Mouse (Mus musculus) MEL (cell line): Measurements from ENCODE around the gene Crybg3. TPM values are rescaled to one million over a fixed set of nuclear protein-coding genes. Genes with fewer than 3 reads are reported as not detected.

Experiments
- DNase-seq: peaks from one replicate; pipeline ENCODE4 v3.0.0; 2011; ENCODE audit warnings: low read depth, low spot score
- H3K27ac ChIP-seq: 2 replicates; pipeline ENCODE4 v1.5.1; 2012; ENCODE audit warnings: low read depth, mild to moderate bottlenecking, control low read depth, low read length, moderate library complexity; ENCODE audit not compliant: control insufficient read depth
- H3K27me3 ChIP-seq, 2 experiments: fragments of 150-350 bp in 1 of 2; sonication (generic) in 1 of 2; 2 replicates each; pipeline ENCODE4 v1.6.1; 2012; ENCODE audit warnings: low read length in 2 of 2, mild to moderate bottlenecking in 2 of 2, improper control_type of control experiment in 1 of 2, moderate library complexity in 1 of 2; ENCODE audit not compliant: insufficient read depth in 2 of 2, control insufficient read depth in 1 of 2
- H3K36me3 ChIP-seq, 2 experiments: 2 replicates each; pipeline ENCODE4 v1.6.1; 2012 to 2014; ENCODE audit warnings: low read length in 2 of 2, improper control_type of control experiment in 1 of 2, inconsistent platforms in 1 of 2, mild to moderate bottlenecking in 1 of 2; ENCODE audit not compliant: insufficient read depth in 2 of 2, control insufficient read depth in 1 of 2
- H3K4me1 ChIP-seq, 2 experiments: fragments of 150-350 bp in 1 of 2; sonication (generic) in 1 of 2; 2 replicates each; pipeline ENCODE4 v1.6.1; 2012; ENCODE audit warnings: low read length in 2 of 2, improper control_type of control experiment in 1 of 2, mild to moderate bottlenecking in 1 of 2; ENCODE audit not compliant: insufficient read depth in 2 of 2, control insufficient read depth in 1 of 2
- H3K4me3 ChIP-seq, 2 experiments: fragments of 150-350 bp in 1 of 2; sonication (generic) in 1 of 2; 2 replicates each; pipeline ENCODE4 v1.5.1; 2012; ENCODE audit warnings: low read depth in 2 of 2, low read length in 2 of 2, mild to moderate bottlenecking in 2 of 2, moderate library complexity in 2 of 2, control low read depth in 1 of 2, improper control_type of control experiment in 1 of 2; ENCODE audit not compliant: control insufficient read depth in 1 of 2, insufficient read depth in 1 of 2
- H3K79me2 ChIP-seq: 2 replicates; pipeline ENCODE4 v1.6.1; 2012; ENCODE audit warnings: mild to moderate bottlenecking, low read length, moderate library complexity; ENCODE audit not compliant: control insufficient read depth, poor library complexity, insufficient read depth
- H3K9ac ChIP-seq: 2 replicates; pipeline ENCODE4 v1.6.1; 2012; ENCODE audit warnings: low read depth, mild to moderate bottlenecking, control low read depth, low read length, moderate library complexity; ENCODE audit not compliant: control insufficient read depth, poor library complexity, severe bottlenecking
- H3K9me3 ChIP-seq: fragments of 150-350 bp; sonication (generic); replicated peaks from 2 replicates; pipeline ENCODE4 v1.6.1; 2012; ENCODE audit warnings: mild to moderate bottlenecking, low read length, improper control_type of control experiment, moderate library complexity; ENCODE audit not compliant: insufficient read depth
- CHD1 ChIP-seq: IDR thresholded peaks from 2 replicates; pipeline ENCODE4 v1.6.1; 2012; ENCODE audit warnings: low read depth, mild to moderate bottlenecking, inconsistent platforms, low read length, improper control_type of control experiment
- CHD2 ChIP-seq: IDR thresholded peaks from 2 replicates; pipeline ENCODE4 v1.6.1; 2011; ENCODE audit warnings: low read length, improper control_type of control experiment
- ELF1 ChIP-seq: IDR thresholded peaks from 2 replicates; pipeline ENCODE4 v1.6.1; 2014; ENCODE audit warnings: low read depth, mild to moderate bottlenecking, inconsistent platforms, low read length, improper control_type of control experiment, moderate library complexity
- EP300 ChIP-seq, 2 experiments: IDR thresholded peaks; 2 replicates each; pipeline ENCODE4 v1.6.1; 2011; ENCODE audit warnings: improper control_type of control experiment in 2 of 2, low read length in 2 of 2, low read depth in 1 of 2, mild to moderate bottlenecking in 1 of 2
- ETS1 ChIP-seq: IDR thresholded peaks from 2 replicates; pipeline ENCODE4 v1.6.1; 2012; ENCODE audit warnings: low read depth, mild to moderate bottlenecking, inconsistent platforms, low read length, improper control_type of control experiment, moderate library complexity
- GABPA ChIP-seq: IDR thresholded peaks from 2 replicates; pipeline ENCODE4 v1.6.1; 2012; ENCODE audit warnings: low read depth, mild to moderate bottlenecking, inconsistent platforms, low read length, improper control_type of control experiment, moderate library complexity
- GATA1 ChIP-seq: IDR thresholded peaks from 2 replicates; pipeline ENCODE4 v1.6.1; 2011; ENCODE audit warnings: low read depth, low read length, improper control_type of control experiment
- HCFC1 ChIP-seq: IDR thresholded peaks from 2 replicates; pipeline ENCODE4 v1.6.1; 2012; ENCODE audit warnings: low read depth, mild to moderate bottlenecking, inconsistent platforms, low read length, improper control_type of control experiment, moderate library complexity
- MAFK ChIP-seq: IDR thresholded peaks from 2 replicates; pipeline ENCODE4 v1.6.1; 2011; ENCODE audit warnings: low read depth, mild to moderate bottlenecking, low read length, improper control_type of control experiment, borderline replicate concordance
- MAZ ChIP-seq: IDR thresholded peaks from 2 replicates; pipeline ENCODE4 v1.6.1; 2012; ENCODE audit warnings: low read depth, mild to moderate bottlenecking, inconsistent platforms, low read length, improper control_type of control experiment
- MYC ChIP-seq: IDR thresholded peaks from 2 replicates; pipeline ENCODE4 v1.6.1; 2011; ENCODE audit warnings: low read depth, mild to moderate bottlenecking, low read length, improper control_type of control experiment, moderate library complexity
- NRF1 ChIP-seq: IDR thresholded peaks from 2 replicates; pipeline ENCODE4 v1.6.1; 2014; ENCODE audit warnings: low read depth, mild to moderate bottlenecking, inconsistent platforms, low read length, improper control_type of control experiment, moderate library complexity; ENCODE audit not compliant: poor library complexity, insufficient read depth, severe bottlenecking
- POLR2AphosphoS2 ChIP-seq: IDR thresholded peaks from 2 replicates; pipeline ENCODE4 v1.6.1; 2011; ENCODE audit warnings: low read length, improper control_type of control experiment
- POLR2AphosphoS5 ChIP-seq: IDR thresholded peaks from 2 replicates; pipeline ENCODE4 v1.6.1; 2012; ENCODE audit warnings: low read depth, borderline replicate concordance, mild to moderate bottlenecking, inconsistent platforms, low read length, moderate library complexity, mixed read lengths
- RCOR1 ChIP-seq: IDR thresholded peaks from 2 replicates; pipeline ENCODE4 v1.6.1; 2012; ENCODE audit warnings: low read depth, mild to moderate bottlenecking, inconsistent platforms, low read length, improper control_type of control experiment
- SIN3A ChIP-seq: IDR thresholded peaks from 2 replicates; pipeline ENCODE4 v1.6.1; 2012; ENCODE audit warnings: low read length, improper control_type of control experiment, inconsistent platforms
- SMC3 ChIP-seq: IDR thresholded peaks from 2 replicates; pipeline ENCODE4 v1.6.1; 2011; ENCODE audit warnings: low read depth, low read length, improper control_type of control experiment
- TCF12 ChIP-seq: IDR thresholded peaks from 2 replicates; pipeline ENCODE4 v1.6.1; 2014; ENCODE audit warnings: low read depth, mild to moderate bottlenecking, inconsistent platforms, low read length, improper control_type of control experiment, moderate library complexity
- USF2 ChIP-seq, 2 experiments: IDR thresholded peaks; 2 replicates each; pipeline ENCODE4 v1.6.1; 2011 to 2012; ENCODE audit warnings: improper control_type of control experiment in 2 of 2, low read length in 2 of 2, borderline replicate concordance in 1 of 2, inconsistent platforms in 1 of 2, low read depth in 1 of 2, mild to moderate bottlenecking in 1 of 2; ENCODE audit not compliant: insufficient read depth in 1 of 2
- ZC3H11A ChIP-seq: IDR thresholded peaks from 2 replicates; pipeline ENCODE4 v1.6.1; 2012; ENCODE audit warnings: low read depth, mild to moderate bottlenecking, inconsistent platforms, low read length, improper control_type of control experiment
- ZKSCAN1 ChIP-seq: IDR thresholded peaks from 2 replicates; pipeline ENCODE4 v1.6.1; 2012; ENCODE audit warnings: low read depth, mild to moderate bottlenecking, inconsistent platforms, low read length, improper control_type of control experiment, moderate library complexity
- ZMIZ1 ChIP-seq: IDR thresholded peaks from 2 replicates; pipeline ENCODE4 v1.6.1; 2012; ENCODE audit warnings: low read depth, mild to moderate bottlenecking, inconsistent platforms, low read length, improper control_type of control experiment, moderate library complexity
- polyA plus RNA-seq, 2 experiments: library from polyadenylated mRNA; stranded (reverse) in 1 of 2; unstranded in 1 of 2; fragments of >175 nt in 1 of 2; fragments of >200 nt in 1 of 2; gene quantifications; 2 replicates each; pipeline versions ENCODE4 v1.2.1 to v1.2.4; 2012; ENCODE audit warnings: low replicate concordance in 2 of 2, low read depth in 1 of 2; ENCODE audit not compliant: insufficient read length in 2 of 2, insufficient read depth in 1 of 2, missing spikeins in 1 of 2
- total RNA-seq: library from RNA; depleted of rRNA; stranded (reverse); fragments of 300-350 nt; gene quantifications from 2 replicates; pipeline ENCODE4 v1.2.3, GENCODE M21; 2012

Crybg3 gene
- total and polyA plus RNA-seq, 3 experiments = 0.63 to 0.73 TPM; not detected in 1

DNA sequence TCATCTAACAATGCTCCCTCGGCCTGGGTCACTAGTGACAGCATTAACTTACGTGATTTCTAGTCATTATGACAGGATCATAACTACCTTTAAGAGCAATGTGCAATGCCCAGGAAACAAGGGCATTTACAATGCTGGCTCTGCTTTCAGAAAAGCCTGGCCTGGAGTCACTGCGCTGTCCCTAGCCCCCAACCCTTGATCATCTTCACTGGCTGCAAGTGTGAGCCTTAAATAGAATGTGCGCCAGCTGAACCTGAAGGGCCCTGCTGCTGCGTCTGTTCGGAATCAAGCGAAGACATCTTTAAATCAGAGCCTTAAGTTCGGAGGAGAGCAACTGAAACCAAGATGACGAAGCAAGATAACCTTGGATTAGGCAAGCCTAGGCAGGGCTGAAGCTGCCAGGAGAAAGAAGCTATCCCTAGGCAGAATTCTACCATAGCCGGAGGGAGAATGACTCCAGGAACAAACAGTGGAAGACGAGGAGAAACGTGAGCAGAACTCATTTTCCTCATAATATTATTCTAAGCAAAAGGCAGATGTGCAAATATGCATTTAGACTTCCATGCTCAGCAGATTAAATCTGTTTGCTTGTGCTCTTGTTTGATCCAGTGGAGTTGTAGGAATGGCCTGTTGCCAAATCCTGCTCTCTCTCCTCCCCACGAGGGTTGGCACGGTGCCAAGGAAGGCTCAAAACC, 52.7 kb downstream of the Crybg3 start:
- Histone ChIP-seq H3K9ac (no peak overlapping the region), H3K4me3 (no peak overlapping the region), H3K4me1 (no peaks in the 10 kb centered on the region), H3K27me3 (no peaks in the 10 kb centered on the region), H3K27ac (no peak overlapping the region), H3K9me3 (no peaks in the 10 kb centered on the region), H3K79me2 (no peaks in the 10 kb centered on the region), H3K36me3 (no peaks in the 10 kb centered on the region)
- TF ChIP-seq HCFC1 = no peak
- no peak for TF ChIP-seq MAFK
- no peak for TF ChIP-seq RCOR1
- TF ChIP-seq ZC3H11A = no peak
- no peak for TF ChIP-seq ELF1
- no peak for DNase-seq

DNA sequence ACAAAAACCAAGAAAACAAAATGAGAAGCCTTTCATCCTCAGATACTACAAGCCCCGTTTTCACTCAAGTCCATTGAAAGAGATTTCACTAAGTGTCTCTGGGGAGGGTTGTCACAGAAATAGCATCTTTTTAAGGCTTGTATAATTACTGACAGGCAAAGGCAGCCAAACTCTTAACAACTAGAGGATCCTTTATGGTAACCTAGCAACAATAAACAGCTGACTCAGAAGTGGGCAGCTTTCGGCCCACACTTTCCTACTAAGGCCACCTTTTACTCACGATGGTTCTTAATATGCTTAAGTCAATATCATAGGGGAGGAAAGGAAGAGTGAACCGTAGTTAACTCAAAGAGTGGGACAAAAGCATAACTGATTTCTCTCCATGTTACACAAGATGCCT, 53.3 kb downstream of the Crybg3 start:
- TF ChIP-seq NRF1 = no peak
- no peak for TF ChIP-seq HCFC1
- TF ChIP-seq MAZ = no peak
- TF ChIP-seq POLR2AphosphoS5 = no peak
- no peak for TF ChIP-seq GABPA
- TF ChIP-seq CHD1 = no peak
- no peak for TF ChIP-seq SMC3
- no peak for TF ChIP-seq TCF12
- no peak for TF ChIP-seq EP300 (IDR thresholded peaks at IDR 0.05; ENCODE audit: low read depth in 1 of 2, low read length in 2 of 2)
- TF ChIP-seq ZMIZ1 = no peak
- no peak for TF ChIP-seq MAFK
- no peak for TF ChIP-seq ETS1
- TF ChIP-seq MYC = no peak
- no peak for TF ChIP-seq CHD2
- no peak for TF ChIP-seq USF2 (IDR thresholded peaks at IDR 0.05; ENCODE audit: borderline replicate concordance in 1 of 2, insufficient read depth in 1 of 2, low read depth in 1 of 2, low read length in 2 of 2)
- no peak for TF ChIP-seq GATA1
- TF ChIP-seq POLR2AphosphoS2 = no peak
- no peak for TF ChIP-seq SIN3A
- TF ChIP-seq ZKSCAN1 = no peak
- TF ChIP-seq, all 39 proteins: peak for 0
- Histone ChIP-seq H3K36me3 (no peaks in the 10 kb centered on the region), H3K9me3 (no peaks in the 10 kb centered on the region), H3K79me2 (no peaks in the 10 kb centered on the region), H3K27me3 (no peaks in the 10 kb centered on the region), H3K27ac (no peak overlapping the region), H3K4me1 (no peaks in the 10 kb centered on the region), H3K4me3 (no peak overlapping the region), H3K9ac (no peak overlapping the region)
- no peak for DNase-seq
